Mouse (Mus musculus): ENCODE measurements around the gene Clec16a. TPM values are rescaled to one million over a fixed set of nuclear protein-coding genes. Genes with fewer than 3 reads are reported as not detected.

Gene Clec16a
- polyA plus RNA-seq, 1 experiment from 2014 or later = 32.5 TPM

DNA sequence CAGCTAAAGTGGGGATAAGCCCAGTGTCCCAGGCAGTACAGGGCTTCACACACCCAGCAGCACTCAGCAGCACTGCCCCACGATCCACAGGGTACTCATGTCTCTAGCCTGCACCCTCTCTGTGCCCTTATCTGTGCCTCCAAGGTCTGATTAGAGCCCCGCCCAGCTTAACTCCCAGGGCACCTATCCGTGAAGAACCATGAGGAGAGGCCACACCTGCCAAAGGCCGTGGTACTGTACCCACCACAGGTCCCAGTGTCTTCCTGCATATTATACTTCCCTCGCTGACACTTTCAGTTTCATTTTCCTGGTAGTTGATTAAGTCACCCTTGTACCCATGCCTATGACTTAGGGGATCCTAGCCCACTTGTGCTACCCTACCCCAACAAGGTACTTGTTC is 187.3 kb downstream of the Clec16a start:
- WGBS = 77% methylated on average over 5 of the region's 5 CpGs
- TF ChIP-seq CTCF (IDR thresholded peaks at IDR 0.05; ENCODE audit: low read depth) = no peak
- H3K27me3 ChIP-seq (ENCODE audit: insufficient read depth, low read length) = no peaks in the 10 kb centered on the region

DNA sequence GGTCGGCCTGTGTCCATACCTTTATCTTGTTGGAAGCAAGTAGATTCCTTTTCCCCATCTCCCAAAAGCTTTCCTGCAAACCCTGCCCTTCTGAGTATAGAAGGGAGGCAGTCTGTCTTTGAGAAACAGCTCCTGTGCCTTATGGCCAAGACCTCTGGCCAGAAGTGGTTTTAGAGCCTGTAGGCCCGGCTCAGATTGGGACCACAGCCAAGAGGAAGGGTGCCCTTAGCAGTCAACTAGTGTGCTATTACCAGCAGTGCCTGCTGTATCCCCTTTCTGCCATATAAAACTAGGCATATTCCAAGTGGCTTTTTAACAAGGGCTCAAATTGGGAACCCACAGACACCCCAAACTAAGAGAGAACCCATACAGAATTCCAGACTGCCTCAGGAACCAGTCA is 190.6 kb downstream of the Clec16a start:
- no peaks in the 10 kb centered on the region for H3K9me3 ChIP-seq (replicated peaks; ENCODE audit: low read length)
- DNase-seq (ENCODE audit: low spot score) = no peak
- no peak overlapping the region for H3K4me3 ChIP-seq (replicated peaks; ENCODE audit: low read depth, low read length)
- no peak for TF ChIP-seq CTCF (IDR thresholded peaks at IDR 0.05; ENCODE audit: low read depth)
- H3K4me2 ChIP-seq (ENCODE audit: low read length) = no peak overlapping the region
- no peak overlapping the region for H3K9ac ChIP-seq (ENCODE audit: low read depth, low read length)
- no peak overlapping the region for H3K27ac ChIP-seq
- H3K4me1 ChIP-seq (replicated peaks; ENCODE audit: insufficient read depth, low read length) = 0 out of 2 replicates have a peak, but pooled peaks cover 9% of the 10 kb centered on the region
- H3K36me3 ChIP-seq (ENCODE audit: insufficient read depth, low read length) = 0 out of 2 replicates have a peak, but pooled peaks cover 2% of the 10 kb centered on the region
- H3K27me3 ChIP-seq (ENCODE audit: insufficient read depth, low read length) = no peaks in the 10 kb centered on the region
- no peak for ATAC-seq (replicated peaks; ENCODE audit: low FRiP score, low read depth)
- WGBS = 75% methylated on average over 2 of the region's 2 CpGs

More for the DNA sequence above, 187.3 kb downstream of the Clec16a start:
- Histone ChIP-seq H3K36me3 (ENCODE audit: insufficient read depth, low read length) (no peaks in the 10 kb centered on the region), H3K27ac (no peak overlapping the region), H3K9ac (ENCODE audit: low read depth, low read length) (no peak overlapping the region), H3K4me3 (replicated peaks; ENCODE audit: low read depth, low read length) (no peak overlapping the region), H3K4me2 (ENCODE audit: low read length) (no peak overlapping the region), H3K9me3 (replicated peaks; ENCODE audit: low read length) (no peaks in the 10 kb centered on the region), H3K4me1 (replicated peaks; ENCODE audit: insufficient read depth, low read length) (no peaks in the 10 kb centered on the region)
- no peak for ATAC-seq (replicated peaks; ENCODE audit: low FRiP score, low read depth)
- DNase-seq (ENCODE audit: low spot score) = no peak

DNA sequence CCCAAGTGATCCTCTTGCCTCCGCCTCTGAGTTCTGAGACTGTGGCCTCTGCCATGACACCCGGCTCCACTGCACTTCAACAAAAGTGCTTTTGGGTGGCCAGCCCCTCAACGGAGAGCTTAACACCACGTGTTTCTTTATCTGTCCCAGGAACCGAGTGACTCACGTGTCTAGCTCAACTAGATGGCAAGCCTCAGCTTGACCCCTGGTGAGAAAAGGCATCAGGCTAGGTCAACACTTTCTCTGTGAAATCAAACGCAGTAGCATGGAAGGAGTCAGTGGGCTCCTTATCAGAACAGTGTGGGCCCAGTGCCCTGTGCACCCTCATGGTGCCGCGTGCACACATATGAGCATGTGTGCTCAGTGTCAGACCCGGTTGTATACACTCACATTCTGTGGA is 191.2 kb downstream of the Clec16a start:
- H3K4me3 ChIP-seq (replicated peaks; ENCODE audit: low read depth, low read length) = no peak overlapping the region
- H3K4me2 ChIP-seq (ENCODE audit: low read length) = no peak overlapping the region
- DNase-seq (ENCODE audit: low spot score) (no peak), ATAC-seq (replicated peaks; ENCODE audit: low FRiP score, low read depth) (no peak)
- H3K9ac ChIP-seq (ENCODE audit: low read depth, low read length) = no peak overlapping the region
- no peaks in the 10 kb centered on the region for H3K27me3 ChIP-seq (ENCODE audit: insufficient read depth, low read length)
- H3K9me3 ChIP-seq (replicated peaks; ENCODE audit: low read length) = no peaks in the 10 kb centered on the region
- no peak overlapping the region for H3K27ac ChIP-seq
- 80% methylated on average over 10 of the region's 10 CpGs for WGBS
- TF ChIP-seq CTCF (IDR thresholded peaks at IDR 0.05; ENCODE audit: low read depth) = no peak
- H3K4me1 ChIP-seq (replicated peaks; ENCODE audit: insufficient read depth, low read length) = 0 out of 2 replicates have a peak, but pooled peaks cover 9% of the 10 kb centered on the region
- 0 out of 2 replicates have a peak, but pooled peaks cover 2% of the 10 kb centered on the region for H3K36me3 ChIP-seq (ENCODE audit: insufficient read depth, low read length)

DNA sequence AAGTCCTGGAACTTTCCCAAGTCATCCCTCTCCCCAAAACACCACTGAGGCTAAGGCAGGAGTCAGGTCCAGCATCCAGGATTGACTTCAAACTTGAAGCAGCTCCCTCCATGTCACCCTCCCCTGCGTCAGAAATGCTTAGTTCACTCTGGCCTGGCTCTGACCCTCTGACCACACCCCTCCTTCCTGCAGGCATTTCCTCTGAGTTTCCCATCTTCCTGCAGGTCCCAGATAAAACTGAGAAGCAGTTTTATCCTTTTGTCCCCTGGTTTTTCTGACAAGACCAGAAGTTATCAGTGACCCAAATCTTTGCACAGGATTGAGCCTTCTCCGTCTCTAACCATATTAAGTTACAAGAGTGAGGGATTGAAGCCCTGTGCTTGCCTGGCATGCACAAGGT is 192.4 kb downstream of the Clec16a start:
- Histone ChIP-seq H3K4me2 (ENCODE audit: low read length) (no peak overlapping the region), H3K9me3 (replicated peaks; ENCODE audit: low read length) (no peaks in the 10 kb centered on the region), H3K36me3 (ENCODE audit: insufficient read depth, low read length) (0 out of 2 replicates have a peak, but pooled peaks cover 2% of the 10 kb centered on the region), H3K4me1 (replicated peaks; ENCODE audit: insufficient read depth, low read length) (0 out of 2 replicates have a peak, but pooled peaks cover 9% of the 10 kb centered on the region), H3K27me3 (ENCODE audit: insufficient read depth, low read length) (no peaks in the 10 kb centered on the region), H3K4me3 (replicated peaks; ENCODE audit: low read depth, low read length) (no peak overlapping the region), H3K9ac (ENCODE audit: low read depth, low read length) (0 out of 2 replicates have a peak overlapping the region, but pooled peaks have one; percentile 18), H3K27ac (peak overlapping the region; percentile 75)
- 20% methylated on average over 2 of the region's 2 CpGs for WGBS
- TF ChIP-seq CTCF (IDR thresholded peaks at IDR 0.05; ENCODE audit: low read depth) = no peak
- ATAC-seq (replicated peaks; ENCODE audit: low FRiP score, low read depth) (no peak; the same call in 1 of the 2 replicates), DNase-seq (ENCODE audit: low spot score) (peak; percentile 80)

DNA sequence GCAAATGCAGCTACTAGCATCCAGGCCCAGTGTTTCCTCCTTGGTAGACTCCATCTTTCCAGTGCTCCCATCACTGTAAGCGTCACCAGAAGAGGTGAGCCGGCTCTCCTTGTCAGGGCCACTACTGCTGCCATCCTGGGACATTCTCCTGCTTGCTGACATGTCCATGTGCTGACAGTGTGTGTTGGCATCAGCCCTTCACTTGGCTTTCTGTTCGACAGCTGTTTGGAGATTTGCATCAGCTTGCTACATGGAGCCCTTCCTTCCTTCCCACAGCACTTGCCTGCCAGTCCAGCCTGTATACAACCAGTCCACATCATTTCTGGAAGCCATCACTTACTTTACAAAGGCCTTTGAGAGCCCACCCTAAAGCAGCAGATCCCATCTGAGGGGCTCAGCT is 193.7 kb downstream of the Clec16a start:
- H3K4me3 ChIP-seq (replicated peaks; ENCODE audit: low read depth, low read length) = no peak overlapping the region
- peak overlapping the region; percentile 75 for H3K27ac ChIP-seq
- H3K36me3 ChIP-seq (ENCODE audit: insufficient read depth, low read length) = 0 out of 2 replicates have a peak, but pooled peaks cover 2% of the 10 kb centered on the region
- no peak for DNase-seq (ENCODE audit: low spot score)
- H3K27me3 ChIP-seq (ENCODE audit: insufficient read depth, low read length) = no peaks in the 10 kb centered on the region
- 0 out of 2 replicates have a peak, but pooled peaks cover 9% of the 10 kb centered on the region for H3K4me1 ChIP-seq (replicated peaks; ENCODE audit: insufficient read depth, low read length)
- WGBS = 86% methylated on average over 3 of the region's 3 CpGs
- no peak for TF ChIP-seq CTCF (IDR thresholded peaks at IDR 0.05; ENCODE audit: low read depth)
- no peaks in the 10 kb centered on the region for H3K9me3 ChIP-seq (replicated peaks; ENCODE audit: low read length)
- ATAC-seq (replicated peaks; ENCODE audit: low FRiP score, low read depth) = no peak
- H3K9ac ChIP-seq (ENCODE audit: low read depth, low read length) = no peak overlapping the region
- no peak overlapping the region for H3K4me2 ChIP-seq (ENCODE audit: low read length)

DNA sequence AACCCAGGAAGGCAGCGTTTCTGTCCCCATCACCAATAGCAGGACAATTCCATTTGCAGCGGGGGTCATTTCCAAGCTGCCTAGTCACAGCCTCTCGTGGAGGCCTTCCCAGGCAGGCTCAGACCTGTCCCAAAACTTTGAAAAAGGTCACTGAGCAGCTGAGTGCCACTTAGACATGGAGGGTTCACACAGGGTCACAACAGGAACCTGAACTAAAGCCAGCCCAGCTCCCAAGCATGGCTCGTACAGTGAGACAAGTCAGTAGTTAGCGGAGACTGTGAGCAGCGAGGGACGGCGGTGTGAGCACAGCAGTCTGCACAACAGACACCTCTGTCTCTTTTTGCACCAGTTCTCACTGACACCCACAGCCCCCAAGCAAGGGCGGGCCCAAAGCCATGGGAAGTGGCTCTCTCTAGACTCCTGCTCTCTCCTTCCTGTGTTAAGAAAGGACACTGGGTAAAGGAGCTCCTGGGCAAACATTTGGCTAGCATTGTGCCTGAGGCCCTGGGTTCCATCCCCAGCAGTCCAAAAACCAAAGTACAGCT is 194.8 kb downstream of the Clec16a start:
- Histone ChIP-seq H3K27ac (no peak overlapping the region), H3K4me1 (replicated peaks; ENCODE audit: insufficient read depth, low read length) (0 out of 2 replicates have a peak, but pooled peaks cover 9% of the 10 kb centered on the region), H3K9ac (ENCODE audit: low read depth, low read length) (no peak overlapping the region), H3K4me2 (ENCODE audit: low read length) (no peak overlapping the region), H3K9me3 (replicated peaks; ENCODE audit: low read length) (no peaks in the 10 kb centered on the region), H3K36me3 (ENCODE audit: insufficient read depth, low read length) (0 out of 2 replicates have a peak, but pooled peaks cover 2% of the 10 kb centered on the region), H3K4me3 (replicated peaks; ENCODE audit: low read depth, low read length) (no peak overlapping the region), H3K27me3 (ENCODE audit: insufficient read depth, low read length) (no peaks in the 10 kb centered on the region)
- WGBS = 57% methylated on average over 9 of the region's 9 CpGs
- TF ChIP-seq CTCF (IDR thresholded peaks at IDR 0.05; ENCODE audit: low read depth) = no peak
- ATAC-seq (replicated peaks; ENCODE audit: low FRiP score, low read depth) (no peak), DNase-seq (ENCODE audit: low spot score) (no peak)

All from kidney, postnatal 0 days (tissue).